Mouse (Mus musculus): ENCODE measurements around the gene Golga4.

DNA sequence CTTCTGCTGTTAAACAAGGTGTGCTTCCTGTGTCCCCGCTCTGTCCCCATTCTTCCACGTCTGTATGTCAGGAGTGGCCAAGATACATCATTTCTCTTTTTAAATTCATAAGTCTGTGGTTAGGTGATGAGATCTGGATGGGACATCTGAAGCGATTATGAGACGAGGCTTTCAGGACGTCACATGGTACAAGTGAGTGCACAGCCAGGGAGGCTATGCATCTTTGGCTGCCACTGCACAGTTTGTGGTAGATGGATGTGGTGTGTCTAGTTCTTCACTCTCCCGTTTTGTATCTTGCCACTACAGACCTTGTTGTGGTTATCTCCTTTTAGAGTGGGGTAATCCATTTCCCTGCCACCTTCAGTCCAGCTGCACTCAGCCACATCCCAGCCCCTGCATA lies 79.9 kb downstream of the Golga4 start:
- TF ChIP-seq POLR2A (IDR thresholded peaks at IDR 0.05; ENCODE audit: insufficient read length, low read depth) (no peak), MAX (IDR thresholded peaks at IDR 0.05; ENCODE audit: low read depth) (no peak), E2F4 (IDR thresholded peaks at IDR 0.05; ENCODE audit: insufficient read depth) (no peak), POLR2AphosphoS2 (IDR thresholded peaks at IDR 0.05; ENCODE audit: insufficient read length, low read depth) (no peak), USF1 (IDR thresholded peaks at IDR 0.05; ENCODE audit: low read depth) (no peak), MYOD1 (IDR thresholded peaks at IDR 0.05; ENCODE audit: control insufficient read depth in 1 of 3, insufficient read length in 2 of 3, low read depth in 2 of 3) (no peak)
